Mouse (Mus musculus) CH12.LX (cell line): ENCODE measurements around the gene Sf3a3. TPM values are rescaled to one million over a fixed set of nuclear protein-coding genes. Genes with fewer than 3 reads are reported as not detected.
A peak's percentile ranks its signal among the peaks of the same experiment; 100 is the strongest.

Source experiments
- DNase-seq: peaks from one replicate; pipeline ENCODE4 v3.0.0-alpha.2; 2013; ENCODE audit errors: extremely low read depth
- H3K27ac ChIP-seq: 2 replicates; pipeline ENCODE4 v1.5.1; 2012; ENCODE audit warnings: low read depth, mild to moderate bottlenecking, control low read depth, moderate library complexity; ENCODE audit not compliant: insufficient read depth
- H3K27me3 ChIP-seq: replicated peaks from 2 replicates; pipeline ENCODE3; 2012; ENCODE audit warnings: inconsistent platforms
- H3K36me3 ChIP-seq, 2 experiments: replicated peaks in 1 of 2; 2 replicates each; pipeline versions ENCODE3 to v1.6.1; 2012; ENCODE audit warnings: inconsistent platforms in 1 of 2, low read length in 1 of 2, mild to moderate bottlenecking in 1 of 2, mixed read lengths in 1 of 2, moderate library complexity in 1 of 2; ENCODE audit not compliant: control insufficient read depth in 1 of 2, insufficient read depth in 1 of 2
- H3K4me1 ChIP-seq, 2 experiments: 2 replicates each; pipeline ENCODE4 v1.6.1; 2012; ENCODE audit warnings: inconsistent platforms in 1 of 2, moderate library complexity in 1 of 2; ENCODE audit not compliant: insufficient read depth in 2 of 2, control insufficient read depth in 1 of 2
- H3K4me2 ChIP-seq: 2 replicates; pipeline ENCODE4 v1.6.1; 2012; ENCODE audit warnings: low read depth, mild to moderate bottlenecking, control low read depth; ENCODE audit not compliant: poor library complexity, insufficient read depth, severe bottlenecking
- H3K4me3 ChIP-seq, 3 experiments: fragments of 150-350 bp in 1 of 3; sonication (generic) in 1 of 3; replicated peaks in 1 of 3; 2 replicates each; pipeline versions ENCODE3 to v1.5.1; 2011 to 2012; ENCODE audit warnings: low read depth in 2 of 3, low read length in 2 of 3, mild to moderate bottlenecking in 2 of 3, moderate library complexity in 2 of 3, control low read depth in 1 of 3, improper control_type of control experiment in 1 of 3, inconsistent platforms in 1 of 3, mixed read lengths in 1 of 3; ENCODE audit not compliant: poor library complexity in 1 of 3
- H3K79me2 ChIP-seq: replicated peaks from 2 replicates; pipeline ENCODE4 v1.6.1; 2012; ENCODE audit warnings: mild to moderate bottlenecking, moderate library complexity; ENCODE audit not compliant: control insufficient read depth, poor library complexity, insufficient read depth, severe bottlenecking; ENCODE audit errors: extremely low read depth
- H3K9ac ChIP-seq: 2 replicates; pipeline ENCODE4 v1.6.1; 2012; ENCODE audit warnings: low read depth, mild to moderate bottlenecking, control low read depth, moderate library complexity; ENCODE audit not compliant: insufficient read depth
- H3K9me3 ChIP-seq: replicated peaks from 2 replicates; pipeline ENCODE3; 2012; ENCODE audit warnings: low read length, inconsistent platforms, mixed read lengths
- EP300 ChIP-seq: IDR thresholded peaks from 2 replicates; pipeline ENCODE4 v1.6.1; 2011; ENCODE audit warnings: low read length, improper control_type of control experiment
- ETS1 ChIP-seq: conservative IDR thresholded peaks from 2 replicates; pipeline ENCODE4 v1.6.1; 2012; ENCODE audit warnings: low read depth, mild to moderate bottlenecking, inconsistent platforms, low read length, improper control_type of control experiment, moderate library complexity
- MAFK ChIP-seq: IDR thresholded peaks from 2 replicates; pipeline ENCODE4 v1.6.1; 2011; ENCODE audit warnings: low read length, improper control_type of control experiment; ENCODE audit not compliant: insufficient replicate concordance
- MAX ChIP-seq: IDR thresholded peaks from 2 replicates; pipeline ENCODE4 v1.6.1; 2011; ENCODE audit warnings: low read length, improper control_type of control experiment
- MAZ ChIP-seq: IDR thresholded peaks from 2 replicates; pipeline ENCODE4 v1.6.1; 2012; ENCODE audit warnings: low read depth, mild to moderate bottlenecking, inconsistent platforms, low read length, improper control_type of control experiment, moderate library complexity
- MEF2A ChIP-seq: IDR thresholded peaks from 2 replicates; pipeline ENCODE4 v1.6.1; 2014; ENCODE audit warnings: low read depth, mild to moderate bottlenecking, inconsistent platforms, low read length, improper control_type of control experiment, borderline replicate concordance
- NRF1 ChIP-seq: IDR thresholded peaks from 2 replicates; pipeline ENCODE4 v1.6.1; 2014; ENCODE audit warnings: low read depth, mild to moderate bottlenecking, inconsistent platforms, low read length, improper control_type of control experiment, moderate library complexity
- POLR2A ChIP-seq: IDR thresholded peaks from 2 replicates; pipeline ENCODE4 v1.6.1; 2011; ENCODE audit warnings: low read depth, mild to moderate bottlenecking, improper control_type of control experiment, low read length
- POLR2AphosphoS2 ChIP-seq: IDR thresholded peaks from 2 replicates; pipeline ENCODE4 v1.6.1; 2011; ENCODE audit warnings: low read depth, low read length, improper control_type of control experiment
- RAD21 ChIP-seq: IDR thresholded peaks from 2 replicates; pipeline ENCODE4 v1.6.1; 2011; ENCODE audit warnings: low read depth, mild to moderate bottlenecking, low read length, improper control_type of control experiment, moderate library complexity
- SIN3A ChIP-seq: IDR thresholded peaks from 2 replicates; pipeline ENCODE4 v1.6.1; 2012; ENCODE audit warnings: low read length, improper control_type of control experiment, inconsistent platforms
- TBP ChIP-seq: conservative IDR thresholded peaks from 2 replicates; pipeline ENCODE4 v1.6.1; 2011; ENCODE audit warnings: low read depth, low read length, improper control_type of control experiment
- TCF12 ChIP-seq: IDR thresholded peaks from 2 replicates; pipeline ENCODE4 v1.6.1; 2014; ENCODE audit warnings: low read depth, mild to moderate bottlenecking, inconsistent platforms, low read length, improper control_type of control experiment
- ZC3H11A ChIP-seq: IDR thresholded peaks from 2 replicates; pipeline ENCODE4 v1.6.1; 2012; ENCODE audit warnings: low read depth, mild to moderate bottlenecking, inconsistent platforms, low read length, improper control_type of control experiment
- ZNF384 ChIP-seq: IDR thresholded peaks from 2 replicates; pipeline ENCODE4 v1.6.1; 2012; ENCODE audit warnings: low read depth, low read length, improper control_type of control experiment, inconsistent platforms
- dilution Hi-C: fragments of 300-500 bp; cut with MboI; formaldehyde crosslinking; loops from 2 replicates; pipeline ENCODE4 v1.14.3; 2020; ENCODE audit warnings: low sequenced_read_pairs; ENCODE audit not compliant: extremely low pct_unique_long_range_greater_than_20kb, extremely low pct_ligation_motif_present
- in situ Hi-C: fragments of 300-500 bp; cut with MboI; formaldehyde crosslinking; loops from 3 replicates; pipeline ENCODE4 v1.14.3; 2019; ENCODE audit warnings: low sequenced_read_pairs, low pct_ligation_motif_present, low pct_unique_long_range_greater_than_20kb, mixed read lengths
- polyA plus RNA-seq: library from polyadenylated mRNA; unstranded; fragments of >175 nt; gene quantifications from 2 replicates; pipeline ENCODE4 v1.2.1, GENCODE M21; 2012; ENCODE audit warnings: low read depth; ENCODE audit not compliant: insufficient read length
- total RNA-seq, 2 experiments: library from RNA; depleted of rRNA; stranded (reverse); fragments of 300-350 nt in 1 of 2; fragments of >200 nt in 1 of 2; gene quantifications; 2 replicates each; pipeline ENCODE4 v1.2.3; 2012 to 2014

Sf3a3 gene
- total and polyA plus RNA-seq, 3 experiments: 100 to 134 (median 122) TPM

DNA sequence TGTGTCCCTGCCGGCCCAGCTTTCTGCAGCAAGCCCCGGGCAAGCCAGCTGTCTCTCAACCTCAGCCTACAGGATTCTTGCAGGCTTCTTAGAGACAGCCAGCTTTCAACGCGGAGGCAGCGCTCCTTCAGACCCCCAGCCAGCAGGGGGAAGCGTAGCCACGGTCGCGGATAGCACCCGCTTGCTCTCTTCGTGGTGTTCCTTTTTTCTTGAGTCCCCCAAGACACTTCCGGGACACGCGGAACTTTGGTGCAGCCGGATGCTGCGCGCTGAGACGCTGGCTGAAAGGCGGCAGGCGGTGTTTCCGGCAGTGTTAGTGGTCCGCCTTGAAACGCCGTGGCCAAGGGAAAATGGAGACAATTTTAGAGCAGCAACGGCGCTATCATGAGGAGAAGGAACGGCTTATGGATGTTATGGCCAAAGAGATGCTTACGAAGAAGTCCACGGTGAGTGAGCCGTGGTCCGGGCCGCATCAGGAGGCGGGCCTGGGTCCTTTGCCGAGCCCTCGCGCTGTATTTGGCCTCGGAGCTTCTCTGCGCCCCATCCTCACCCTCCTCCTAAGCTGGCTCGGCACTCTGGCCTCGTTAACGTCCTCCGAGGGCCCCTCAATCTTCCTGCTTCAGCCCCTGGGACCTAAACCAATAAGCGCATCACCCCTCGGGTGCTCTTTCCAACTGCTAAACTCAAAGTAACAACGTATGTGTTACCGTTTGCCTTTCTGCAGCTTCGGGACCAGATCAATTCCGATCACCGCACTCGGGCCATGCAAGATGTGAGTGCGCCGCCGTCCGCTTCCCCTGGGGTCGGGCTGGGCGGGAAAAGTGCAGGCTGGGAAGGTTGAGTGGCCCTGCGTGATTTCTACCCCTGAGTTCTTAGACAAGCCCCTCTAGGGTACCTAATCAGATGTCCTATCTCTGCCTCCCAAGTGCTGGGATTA is at the start of gene Sf3a3 (continued):
- TF ChIP-seq TCF12: peak; percentile 93

DNA sequence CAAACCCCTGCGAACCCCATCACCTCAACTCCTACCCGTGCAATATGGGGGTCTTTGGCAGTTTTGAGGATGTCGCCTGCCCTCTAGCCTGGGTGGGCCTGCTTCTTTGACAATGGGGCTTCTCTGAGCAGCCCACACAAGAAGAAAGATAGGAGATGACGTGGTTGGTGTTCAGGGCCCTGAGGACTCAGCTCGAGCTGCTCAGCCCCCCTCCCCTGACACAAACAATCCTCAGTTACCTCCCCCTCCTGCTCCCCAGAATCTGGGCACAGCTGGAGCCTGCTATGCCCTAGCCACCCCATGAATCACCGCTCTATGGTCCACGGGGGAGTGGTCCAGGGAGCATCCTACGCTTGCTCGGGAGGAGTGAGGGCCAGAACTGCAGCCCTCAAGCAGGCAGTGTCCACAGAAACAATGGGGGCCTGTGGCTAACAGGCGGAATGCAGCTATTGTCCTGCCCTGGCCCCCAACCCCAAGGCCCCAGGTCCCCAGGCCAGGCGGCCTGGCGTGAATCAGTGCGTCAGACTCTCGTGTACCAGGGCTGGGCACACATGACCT is 47.0 kb upstream of the Sf3a3 start:
- H3K36me3 ChIP-seq: no peaks in the 10 kb centered on the region
- H3K9me3 ChIP-seq: no peaks in the 10 kb centered on the region
- peaks cover 14 to 24% of the 10 kb centered on the region in 2 experiments for H3K4me1 ChIP-seq
- TF ChIP-seq RAD21: no peak
- no peak overlapping the region for H3K27ac ChIP-seq
- no peak overlapping the region for H3K9ac ChIP-seq
- H3K27me3 ChIP-seq: peaks cover 50% of the 10 kb centered on the region
- dilution Hi-C loops: no loop called here
- H3K4me2 ChIP-seq: no peak overlapping the region
- DNase-seq: no peak
- no peaks in the 10 kb centered on the region for H3K79me2 ChIP-seq
- in situ Hi-C loops: no loop called here
- H3K4me3 ChIP-seq: no peak overlapping the region

DNA sequence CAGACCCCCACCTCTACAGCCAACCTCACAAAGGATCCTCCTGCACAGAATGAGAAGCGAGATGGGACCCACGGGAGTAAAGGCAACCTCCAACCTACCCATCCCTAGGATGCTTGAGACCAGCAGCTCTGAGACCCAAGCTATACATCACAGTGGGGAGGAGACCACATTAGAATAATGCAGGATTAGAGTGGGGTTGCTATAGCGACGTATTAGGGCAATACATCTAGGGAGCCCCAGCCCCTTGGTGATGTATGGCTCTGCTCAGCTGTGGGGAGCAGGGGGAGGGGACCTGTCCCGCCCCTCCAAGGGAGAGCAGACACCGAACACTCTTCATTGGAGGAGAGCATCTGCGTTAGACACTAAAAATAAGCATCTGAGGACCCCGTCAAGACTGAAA is 46.5 kb upstream of the Sf3a3 start:
- H3K9ac ChIP-seq: no peak overlapping the region
- DNase-seq: no peak
- in situ Hi-C loops: no loop called here
- dilution Hi-C loops: no loop called here
- no peak for TF ChIP-seq MAZ
- no peak for TF ChIP-seq POLR2AphosphoS2
- TF ChIP-seq ZNF384: no peak
- TF ChIP-seq MAFK: no peak
- TF ChIP-seq EP300: no peak
- no peak for TF ChIP-seq MEF2A
- TF ChIP-seq SIN3A: no peak
- TF ChIP-seq POLR2A: no peak
- TF ChIP-seq MAX: no peak
- TF ChIP-seq TBP: no peak
- no peak for TF ChIP-seq ZC3H11A
- no peak for TF ChIP-seq NRF1
- no peak for TF ChIP-seq ETS1
- TF ChIP-seq, all 38 proteins: peak for 0
- Histone ChIP-seq H3K36me3 (no peaks in the 10 kb centered on the region), H3K4me1 (peaks cover 14 to 27% of the 10 kb centered on the region in 2 experiments), H3K27me3 (peaks cover 45% of the 10 kb centered on the region), H3K79me2 (no peaks in the 10 kb centered on the region), H3K27ac (no peak overlapping the region), H3K4me3 (no peak overlapping the region), H3K4me2 (no peak overlapping the region), H3K9me3 (no peaks in the 10 kb centered on the region)
